ENCODE assay signal across 19 mouse cellular contexts in the genomic region with DNA sequence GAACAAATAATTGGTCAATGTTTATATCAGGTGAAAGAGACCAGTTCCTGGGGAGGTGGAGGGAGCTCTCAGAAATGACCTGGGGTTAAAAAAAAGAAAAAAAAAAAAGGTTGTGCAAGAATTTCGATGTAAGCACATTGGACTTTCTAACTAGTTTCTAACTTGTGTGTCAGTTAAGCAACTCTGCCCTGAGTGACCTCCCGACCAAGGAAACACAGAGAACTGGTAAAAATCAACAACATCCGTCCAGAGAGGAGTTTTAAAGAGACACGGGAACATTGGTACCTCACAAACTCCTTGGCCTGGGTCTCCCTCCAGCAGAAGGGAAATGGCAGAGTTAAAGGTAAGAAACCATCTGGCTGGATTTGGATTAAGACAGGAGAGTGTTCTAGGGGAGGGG. TPM values are rescaled to one million over a fixed set of nuclear protein-coding genes. Genes with fewer than 3 reads are reported as not detected.
DNase-seq lines count a peak whose midpoint lies in the region; ATAC-seq and TF ChIP-seq lines count a peak whose summit lies in the region.
"Had no signal": no experiment of that assay in that cellular context is flagged by ENCODE, and none has a peak within 500 bp of the region (broad histone marks: within the 10 kb centered on the region; RNA-seq: fewer than 3 reads in every experiment).

Hgd (plus strand) TSS at position 160 of the 400 bp plus-strand sequence.

- H3K9me3 ChIP-seq in liver, postnatal 0 days (ENCODE audit: low read length) = no peaks in the 10 kb centered on the region
- H3K9me3 ChIP-seq: embryonic facial prominence, embryonic 15.5 days; forebrain, embryonic 15.5 days; heart, embryonic 15.5 days; limb, embryonic 15.5 days; neural tube, embryonic 12.5 days had no signal

- TF ChIP-seq CTCF in liver, adult 2 months (IDR thresholded peaks at IDR 0.05; ENCODE audit: low read depth, low read length) = no peak
- TF ChIP-seq CTCF in liver, postnatal 0 days (IDR thresholded peaks at IDR 0.05; ENCODE audit: low read depth) = no peak

- peaks cover 18% of the 10 kb centered on the region for H3K4me1 ChIP-seq in liver, adult 2 months (ENCODE audit: control insufficient read depth, insufficient read depth, low read length)
- peaks cover 3% of the 10 kb centered on the region for H3K4me1 ChIP-seq in liver, postnatal 0 days (ENCODE audit: insufficient read depth)

- H3K4me2 ChIP-seq in liver, postnatal 0 days (ENCODE audit: low read depth, low read length) = peak within 1 kb of the TSS; percentile 66
- H3K4me2 ChIP-seq: embryonic facial prominence, embryonic 15.5 days; forebrain, embryonic 15.5 days; heart, embryonic 15.5 days; limb, embryonic 15.5 days; neural tube, embryonic 12.5 days had no signal

- peak within 1 kb of the TSS; percentile 88 for H3K4me3 ChIP-seq in liver, adult 2 months (ENCODE audit: insufficient read depth, low read depth, low read length)
- H3K4me3 ChIP-seq in liver, postnatal 0 days (ENCODE audit: low read depth, low read length) = peak within 1 kb of the TSS; percentile 47
- H3K4me3 ChIP-seq: embryonic facial prominence, embryonic 15.5 days; forebrain, embryonic 15.5 days; heart, embryonic 15.5 days; limb, embryonic 15.5 days; neural tube, embryonic 12.5 days had no signal

- no peak for DNase-seq in adrenal gland, postnatal 14 days
- DNase-seq in adrenal gland, postnatal 4 days (ENCODE audit: low spot score in 2 of 2) = no peak
- DNase-seq in liver, adult 2 months (ENCODE audit: extremely low read depth, low read depth, low spot score) = peak; percentile 99
- no peak for DNase-seq in liver
- DNase-seq in kidney, postnatal 14 days = peak; percentile 62
- peak; percentile 40 for DNase-seq in liver, postnatal 0 days
- no peak for DNase-seq in right cerebral cortex, postnatal 25 days
- no peak for DNase-seq in urinary bladder, adult 2 months (ENCODE audit: low spot score)
- DNase-seq: cerebellum, adult 2 months had no signal

- peaks cover 9% of the 10 kb centered on the region; the same call in 1 of the 2 replicates for H3K36me3 ChIP-seq in liver, adult 2 months (ENCODE audit: control insufficient read depth, insufficient read depth, low read length)
- H3K36me3 ChIP-seq in liver, postnatal 0 days (replicated peaks; ENCODE audit: insufficient read depth, low read length) = no peaks in the 10 kb centered on the region
- H3K36me3 ChIP-seq: embryonic facial prominence, embryonic 15.5 days; forebrain, embryonic 15.5 days; heart, embryonic 15.5 days; limb, embryonic 15.5 days; neural tube, embryonic 12.5 days had no signal

- H3K79me2 ChIP-seq in liver, adult 2 months (ENCODE audit: control insufficient read depth, insufficient read depth, low read length) = peaks cover 13% of the 10 kb centered on the region; the same call in 1 of the 2 replicates

- no peak for TF ChIP-seq POLR2A in liver, adult 2 months (IDR thresholded peaks at IDR 0.05; ENCODE audit: extremely low read depth, insufficient read depth, low read length)

- peak; percentile 72 for TF ChIP-seq EP300 in liver, postnatal 0 days (IDR thresholded peaks at IDR 0.05; ENCODE audit: low read depth)

- no peaks in the 10 kb centered on the region for H3K27me3 ChIP-seq in liver, adult 2 months (ENCODE audit: control insufficient read depth, insufficient read depth, low read length)
- H3K27me3 ChIP-seq in liver, postnatal 0 days (ENCODE audit: insufficient read depth, low read length) = no peaks in the 10 kb centered on the region
- H3K27me3 ChIP-seq: embryonic facial prominence, embryonic 15.5 days; forebrain, embryonic 15.5 days; heart, embryonic 15.5 days; limb, embryonic 15.5 days; neural tube, embryonic 12.5 days; Patski had no signal

- H3K9ac ChIP-seq in liver, adult 2 months (ENCODE audit: low read depth, low read length) = peak within 1 kb of the TSS; percentile 79
- H3K9ac ChIP-seq in liver, postnatal 0 days (replicated peaks) = peak within 1 kb of the TSS; percentile 62
- H3K9ac ChIP-seq: embryonic facial prominence, embryonic 15.5 days; forebrain, embryonic 15.5 days; heart, embryonic 15.5 days; limb, embryonic 15.5 days; neural tube, embryonic 12.5 days had no signal

- ATAC-seq in liver, postnatal 0 days = peak; percentile 82
- ATAC-seq: forebrain, embryonic 15.5 days; Patski had no signal

- WGBS in liver, adult 2 months = 22% methylated on average over 4 of the region's 4 CpGs
- 31% methylated on average over 4 of the region's 4 CpGs for WGBS in liver, postnatal 0 days (ENCODE audit: insufficient replicate concordance)

- H3K27ac ChIP-seq in liver, adult 2 months (replicated peaks; ENCODE audit: insufficient read depth, low read depth, low read length) = peak within 1 kb of the TSS; percentile 100
- peak within 1 kb of the TSS; percentile 94 for H3K27ac ChIP-seq in liver, postnatal 0 days (ENCODE audit: low read depth)
- H3K27ac ChIP-seq: embryonic facial prominence, embryonic 15.5 days; forebrain, embryonic 15.5 days; heart, embryonic 15.5 days; limb, embryonic 15.5 days; neural tube, embryonic 12.5 days had no signal

RNA-seq across cellular contexts. Expression of gene Hgd, which starts in this region (rescaled TPM):
- 1.8 and 54.1 TPM in 2 replicates for total RNA-seq in adrenal gland, postnatal 14 days (2021)
- 10 to 100 TPM in 1 of 2 experiments, 1 to 10 TPM in 1; 4.0 to 16.9 TPM for total RNA-seq in adrenal gland, postnatal 4 days (2021)
- 871 and 874 TPM in 2 replicates for total RNA-seq in liver, adult 2 months (2014; rRNA removed)
- 457 and 554 TPM in 2 replicates for polyA plus RNA-seq in liver, adult 2 months (2012; rRNA removed)
- 131 and 153 TPM in 2 replicates for polyA plus RNA-seq in liver, postnatal 0 days (2015; fragmentation: Nextera tagmentation; extraction: Ambion mirVana)
- polyA plus RNA-seq in urinary bladder, adult 2 months (2012; rRNA removed) = 0.19 and 0.51 TPM in 2 replicates
- total RNA-seq: granulocyte monocyte progenitor cell, adult 5-6 weeks; left cerebral cortex, postnatal 14 days had no signal
- polyA plus RNA-seq: embryonic facial prominence, embryonic 15.5 days; hindbrain, embryonic 11.5 days; neural tube, embryonic 12.5 days; stomach, embryonic 14.5 days had no signal

Comparison
In these comparisons a context has a peak if more than half of its experiments do, and no peak if none do; other contexts are left out.
1. RNA of gene Hgd (total RNA-seq): 871 to 874 TPM in liver, adult 2 months; 1.8 to 54.1 TPM in adrenal gland, postnatal 14 days and 4.0 to 16.9 TPM in adrenal gland, postnatal 4 days; every median in the first group is over 10 times any median in the second.
2. RNA of gene Hgd (polyA plus RNA-seq): 457 to 554 TPM in liver, adult 2 months and 131 to 153 TPM in liver, postnatal 0 days; 0.19 to 0.51 TPM in urinary bladder, adult 2 months; every median in the first group is over 10 times any median in the second.
3. DNase-seq: peak in liver, adult 2 months (single experiment), kidney, postnatal 14 days (single experiment) and liver, postnatal 0 days (single experiment); none in adrenal gland, postnatal 14 days (single experiment), adrenal gland, postnatal 4 days (0 of 2), liver (single experiment), right cerebral cortex, postnatal 25 days (single experiment) and urinary bladder, adult 2 months (single experiment).